In genomic region chr5:44593522-44594218, GRCm38 (mm10) we compare ENCODE assay signal across 8 mouse cellular contexts.
DNase-seq lines count a peak whose midpoint lies in the region; ATAC-seq and TF ChIP-seq lines count a peak whose summit lies in the region.

No protein-coding gene starts in this region.

- intact Hi-C loops in gastrocnemius, adult 2 months (cut with DNase I) = no loop called here

- no peak; the same call in 1 of the 2 replicates for ATAC-seq in neural tube, embryonic 14.5 days (ENCODE audit: low read depth)
- no peak for ATAC-seq in erythroblast, adult 5-6 weeks (replicated peaks; ENCODE audit: low FRiP score, poor library complexity, severe bottlenecking)

- peak overlapping the region; percentile 71 for H3K27ac ChIP-seq in gastrocnemius, adult 2 months
- H3K27ac ChIP-seq in neural tube, embryonic 14.5 days (ENCODE audit: low read depth, low read length) = peak overlapping the region; percentile 53; the same call in 1 of the 2 replicates

- no peaks in the 10 kb centered on the region for H3K27me3 ChIP-seq in neural tube, embryonic 14.5 days (ENCODE audit: control insufficient read depth, insufficient read depth, low read length)

- H3K36me3 ChIP-seq in neural tube, embryonic 14.5 days (ENCODE audit: control insufficient read depth, insufficient read depth, low read length) = no peaks in the 10 kb centered on the region

- no peak overlapping the region for H3K9ac ChIP-seq in neural tube, embryonic 14.5 days (replicated peaks; ENCODE audit: low read depth, low read length)

- no peaks in the 10 kb centered on the region for H3K9me3 ChIP-seq in neural tube, embryonic 14.5 days (ENCODE audit: control insufficient read depth, low read length)

- DNase-seq in frontal cortex, postnatal 36 days (ENCODE audit: low spot score in 2 of 2) = peak; percentile 39 to 44
- no peak for DNase-seq in frontal cortex, postnatal 25 days (ENCODE audit: low spot score in 2 of 2)
- DNase-seq in adipocyte (ENCODE audit: low spot score) = peak; percentile 25
- peak; percentile 49 for DNase-seq in gastrocnemius, adult 2 months
- peak; percentile 9 for DNase-seq in layer of hippocampus, adult 9-11 months
- no peak for DNase-seq in spleen, adult 12 weeks (ENCODE audit: low spot score)

- no peak overlapping the region for H3K4me2 ChIP-seq in neural tube, embryonic 14.5 days (ENCODE audit: low read depth, low read length)

- H3K4me1 ChIP-seq in neural tube, embryonic 14.5 days (ENCODE audit: control insufficient read depth, insufficient read depth, low read length) = 0 out of 2 replicates have a peak, but pooled peaks cover 3% of the 10 kb centered on the region

- WGBS in neural tube, embryonic 14.5 days = 71% methylated on average over 15 of the region's 15 CpGs

- peak overlapping the region; percentile 50 for H3K4me3 ChIP-seq in gastrocnemius, adult 2 months
- no peak overlapping the region for H3K4me3 ChIP-seq in neural tube, embryonic 14.5 days (ENCODE audit: low read depth, low read length)

- TF ChIP-seq CTCF in gastrocnemius, adult 2 months (IDR thresholded peaks at IDR 0.05) = no peak

Comparison
In these comparisons a context has a peak if more than half of its experiments do, and no peak if none do; other contexts are left out.
1. DNase-seq: peak in frontal cortex, postnatal 36 days (2 of 2), adipocyte (single experiment), gastrocnemius, adult 2 months (single experiment) and layer of hippocampus, adult 9-11 months (single experiment); none in frontal cortex, postnatal 25 days (0 of 2) and spleen, adult 12 weeks (single experiment).